Mouse (Mus musculus) stomach, embryonic 15.5 days (tissue): ENCODE data around the gene Fam186b. TPM values are rescaled to one million over a fixed set of nuclear protein-coding genes. Genes with fewer than 3 reads are reported as not detected.

ENCODE experiments used
- ATAC-seq: fragments of 200-750 bp; cut with Nextera tagmentation; 2 replicates; pipeline ENCODE4 v1.8.0; 2017; ENCODE audit warnings: low read depth, moderate number of reproducible peaks, moderate TSS enrichment; ENCODE audit not compliant: insufficient read depth, low FRiP score
- H3K27ac ChIP-seq: fragments of 300-500 bp; sonication (generic); 2 replicates; pipeline ENCODE4 v1.5.1; 2015; ENCODE audit warnings: mild to moderate bottlenecking, inconsistent platforms
- H3K27me3 ChIP-seq: fragments of 300-500 bp; sonication (generic); replicated peaks from 2 replicates; pipeline ENCODE4 v1.6.1; 2015; ENCODE audit warnings: inconsistent platforms
- H3K36me3 ChIP-seq: fragments of 300-500 bp; sonication (generic); 2 replicates; pipeline ENCODE4 v1.6.1; 2015; ENCODE audit warnings: inconsistent platforms
- H3K4me1 ChIP-seq: fragments of 300-500 bp; sonication (generic); 2 replicates; pipeline ENCODE4 v1.6.1; 2015; ENCODE audit warnings: inconsistent platforms
- H3K4me2 ChIP-seq: fragments of 300-500 bp; sonication (generic); 2 replicates; pipeline ENCODE4 v1.6.1; 2015; ENCODE audit warnings: mild to moderate bottlenecking, inconsistent platforms
- H3K4me3 ChIP-seq: fragments of 300-500 bp; sonication (generic); replicated peaks from 2 replicates; pipeline ENCODE4 v1.5.1; 2015; ENCODE audit warnings: inconsistent platforms
- H3K9ac ChIP-seq: fragments of 300-500 bp; sonication (generic); 2 replicates; pipeline ENCODE4 v1.6.1; 2015; ENCODE audit warnings: inconsistent platforms
- H3K9me3 ChIP-seq: fragments of 300-500 bp; sonication (generic); 2 replicates; pipeline ENCODE4 v1.6.1; 2016; ENCODE audit warnings: inconsistent platforms
- whole genome bisulfite sequencing: fragments of 180-500 bp; shearing (Covaris S2); methylation state at CpG from one replicate; pipeline ENCODE4 v1.1.7; 2015; 5-methylcytosine and 5-hydroxymethylcytosine counted together
- polyA plus RNA-seq: library from polyadenylated mRNA; unstranded; fragments of >200 nt; fragmentation: Nextera tagmentation; extraction: Ambion mirVana; gene quantifications from 2 replicates; pipeline ENCODE4 v1.2.1, GENCODE M21; 2015

Fam186b gene
- polyA plus RNA-seq, 1 experiment from 2014 or later: 0.06 TPM

DNA sequence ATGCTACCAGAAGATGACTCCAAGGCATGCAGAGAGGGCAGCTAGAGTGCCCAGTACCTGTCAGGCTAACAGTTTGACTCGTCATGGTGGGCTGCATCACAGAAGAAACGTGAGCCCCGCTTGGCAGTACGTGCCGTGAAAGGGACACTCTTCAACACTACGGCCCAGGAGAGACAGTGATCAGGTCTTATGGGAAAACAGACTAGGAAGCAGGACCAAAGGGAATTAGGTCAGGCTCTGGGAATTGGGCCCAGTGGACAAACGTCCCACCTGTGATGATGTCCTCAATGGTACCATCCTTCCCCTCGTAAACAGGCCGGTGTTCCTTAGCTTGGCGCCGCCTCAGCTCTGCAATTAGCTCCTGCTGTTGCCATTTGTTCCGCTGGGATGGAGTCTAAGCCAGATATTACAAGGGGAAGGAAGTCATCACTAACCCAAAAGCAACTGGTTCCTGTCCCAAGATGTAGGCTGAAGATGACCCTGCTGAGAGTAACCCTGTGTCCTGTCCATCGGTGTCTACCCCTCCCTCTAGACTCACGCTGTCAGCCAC, 23.2 kb upstream of the Fam186b start:
- no peak overlapping the region for H3K4me3 ChIP-seq
- H3K27me3 ChIP-seq: no peaks in the 10 kb centered on the region
- H3K9ac ChIP-seq: no peak overlapping the region
- peaks cover 44% of the 10 kb centered on the region for H3K36me3 ChIP-seq
- ATAC-seq: no peak
- H3K4me1 ChIP-seq: no peaks in the 10 kb centered on the region
- peak overlapping the region; percentile 44; the same call in 1 of the 2 replicates for H3K27ac ChIP-seq
- no peak overlapping the region for H3K4me2 ChIP-seq
- no peaks in the 10 kb centered on the region for H3K9me3 ChIP-seq
- WGBS: 87% methylated on average over 14 of the region's 14 CpGs

DNA sequence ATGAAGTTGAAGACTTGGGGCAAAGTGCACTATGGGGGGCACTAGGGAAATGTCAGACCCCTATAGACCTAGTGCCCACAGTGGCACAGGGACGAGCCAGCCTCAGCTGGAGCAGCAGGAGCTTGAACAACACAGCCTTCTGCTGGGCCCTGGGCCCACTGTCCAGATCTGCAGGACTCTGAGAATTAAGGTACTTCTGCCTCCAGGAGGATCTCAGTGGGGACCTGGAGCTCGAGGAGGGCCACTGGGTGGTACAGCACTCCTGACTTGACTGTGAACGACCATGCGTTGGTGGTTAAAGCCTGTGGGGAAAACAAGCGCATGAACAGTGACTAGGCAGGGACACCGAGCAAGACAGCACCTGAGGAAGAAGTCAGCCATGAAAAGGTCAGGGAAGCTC, 22.4 kb upstream of the Fam186b start:
- H3K27ac ChIP-seq: peak overlapping the region; percentile 78
- no peak overlapping the region for H3K9ac ChIP-seq
- 86% methylated on average over 6 of the region's 6 CpGs for WGBS
- H3K9me3 ChIP-seq: no peaks in the 10 kb centered on the region
- H3K4me3 ChIP-seq: no peak overlapping the region
- no peak overlapping the region for H3K4me2 ChIP-seq
- peaks cover 36% of the 10 kb centered on the region for H3K36me3 ChIP-seq
- ATAC-seq: no peak
- H3K27me3 ChIP-seq: no peaks in the 10 kb centered on the region
- no peaks in the 10 kb centered on the region for H3K4me1 ChIP-seq

DNA sequence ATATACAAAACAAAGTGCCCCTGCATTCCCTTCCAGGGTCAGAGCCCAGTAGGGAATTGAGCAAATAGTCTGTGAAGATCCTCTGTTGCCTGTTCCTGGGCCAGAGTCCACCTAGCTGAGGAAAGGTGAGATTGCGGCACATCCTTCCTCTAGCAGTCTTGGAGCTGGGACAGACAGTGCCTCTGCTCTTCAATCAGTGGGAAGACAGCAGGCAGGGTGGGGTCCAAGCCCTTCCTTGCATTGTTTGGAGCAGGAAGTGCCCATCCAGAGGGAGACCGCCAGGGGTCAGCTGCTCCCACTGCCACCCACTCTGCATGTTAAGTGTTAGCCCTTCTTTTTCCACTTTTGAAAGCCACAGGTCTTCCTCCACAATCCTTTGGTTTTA, 21.6 kb upstream of the Fam186b start:
- Histone ChIP-seq H3K27me3 (no peaks in the 10 kb centered on the region), H3K9ac (no peak overlapping the region), H3K4me3 (no peak overlapping the region), H3K4me1 (no peaks in the 10 kb centered on the region), H3K4me2 (no peak overlapping the region), H3K36me3 (peaks cover 36% of the 10 kb centered on the region), H3K9me3 (no peaks in the 10 kb centered on the region), H3K27ac (peak overlapping the region; percentile 78; the same call in 1 of the 2 replicates)
- no peak for ATAC-seq
- WGBS: 63% methylated on average over 2 of the region's 2 CpGs

DNA sequence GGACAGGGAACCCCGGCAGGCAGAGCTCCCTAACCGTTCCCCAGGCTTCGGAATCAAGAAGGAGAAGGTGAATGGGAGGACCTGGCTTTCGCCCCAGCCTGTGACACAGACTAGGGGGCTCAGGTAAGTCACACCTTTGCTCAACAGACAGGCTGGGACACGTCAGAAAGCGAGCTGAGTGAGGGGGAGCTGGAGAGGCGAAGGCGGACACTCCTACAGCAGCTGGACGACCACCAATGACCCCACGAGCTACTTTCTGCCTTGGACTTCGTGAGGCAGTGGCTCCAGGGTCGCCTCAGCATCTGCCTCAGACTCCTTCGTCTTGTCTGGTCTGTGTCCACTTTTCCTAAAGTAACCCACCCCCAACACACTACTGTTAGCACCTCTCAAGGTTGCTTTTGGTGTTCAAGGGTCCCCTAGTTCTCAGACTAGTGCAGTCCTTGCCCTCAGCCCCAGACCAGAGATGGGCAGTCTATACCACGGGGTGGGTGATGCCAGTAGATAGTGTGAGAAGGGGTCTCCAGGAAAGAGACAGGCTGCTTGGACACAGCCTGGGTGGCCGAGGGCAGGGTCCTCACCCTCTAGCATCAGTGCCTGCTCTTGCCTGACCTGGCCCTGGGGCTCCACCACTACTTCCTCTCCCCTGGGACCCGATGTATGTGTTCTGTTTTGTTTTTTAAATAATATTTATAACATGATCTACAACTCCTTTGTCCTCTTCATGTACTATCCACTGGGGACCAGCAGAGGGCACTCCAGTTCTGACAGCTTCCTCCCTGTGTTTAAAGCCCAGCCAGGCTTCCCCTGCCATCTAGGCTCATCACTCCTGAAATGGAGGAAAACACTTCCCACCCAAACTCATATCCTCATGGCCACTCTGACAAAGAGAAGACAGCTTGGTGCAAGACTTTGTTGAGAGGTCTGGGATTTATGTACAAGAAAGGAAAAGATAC, 20.9 kb upstream of the Fam186b start:
- Histone ChIP-seq H3K9ac (no peak overlapping the region), H3K4me2 (no peak overlapping the region), H3K9me3 (no peaks in the 10 kb centered on the region), H3K4me1 (no peaks in the 10 kb centered on the region), H3K4me3 (no peak overlapping the region), H3K27ac (peak overlapping the region; percentile 78), H3K27me3 (no peaks in the 10 kb centered on the region), H3K36me3 (peaks cover 36% of the 10 kb centered on the region)
- WGBS: 65% methylated on average over 16 of the region's 16 CpGs
- ATAC-seq: 0 out of 2 replicates have a peak, but pooled peaks have one; percentile 31

DNA sequence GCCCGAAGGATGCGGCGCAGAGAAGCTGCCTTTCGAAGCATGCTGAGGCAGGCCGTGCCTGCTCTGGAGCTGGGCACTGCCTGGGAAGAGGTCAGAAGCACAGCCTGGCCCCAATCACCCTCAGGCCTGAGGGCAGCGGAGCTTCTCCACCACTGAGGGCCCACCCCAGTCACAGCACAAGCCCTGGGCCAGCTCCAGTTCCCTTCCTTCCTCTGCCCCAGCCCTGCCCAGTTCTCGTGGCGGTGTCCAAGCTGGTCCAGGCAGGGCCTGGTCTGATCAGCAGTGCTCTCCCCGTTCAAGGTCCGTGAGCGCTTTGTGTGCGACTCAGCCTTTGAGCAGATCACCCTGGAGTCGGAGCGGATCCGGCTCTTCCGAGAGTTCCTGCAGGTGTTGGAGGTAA, 19.2 kb upstream of the Fam186b start:
- no peak overlapping the region for H3K27ac ChIP-seq
- WGBS: 86% methylated on average over 16 of the region's 16 CpGs
- H3K4me2 ChIP-seq: no peak overlapping the region
- H3K4me1 ChIP-seq: no peaks in the 10 kb centered on the region
- peaks cover 39% of the 10 kb centered on the region for H3K36me3 ChIP-seq
- no peak overlapping the region for H3K4me3 ChIP-seq
- H3K9ac ChIP-seq: no peak overlapping the region
- no peaks in the 10 kb centered on the region for H3K9me3 ChIP-seq
- no peaks in the 10 kb centered on the region for H3K27me3 ChIP-seq
- no peak for ATAC-seq

DNA sequence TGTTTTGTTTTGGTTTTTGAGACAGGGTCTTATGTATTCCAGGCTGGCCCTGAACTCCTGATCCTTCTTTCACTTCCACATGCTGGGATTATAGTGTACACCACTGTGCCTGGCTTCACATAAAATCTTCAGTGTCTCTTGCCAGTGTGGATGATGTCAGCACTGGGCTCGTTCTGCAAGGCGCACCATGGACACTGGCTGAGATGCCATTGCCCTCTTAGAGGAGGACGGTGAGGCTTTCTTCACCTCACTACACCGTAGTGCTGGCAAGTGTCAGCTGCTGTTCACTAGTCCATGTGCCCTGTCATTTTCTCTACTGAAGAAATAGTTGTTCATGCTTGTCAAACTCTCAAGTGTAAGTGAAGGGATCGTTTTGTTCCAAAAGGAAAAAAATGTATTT, 14.9 kb upstream of the Fam186b start:
- H3K27me3 ChIP-seq: no peaks in the 10 kb centered on the region
- 91% methylated on average over 5 of the region's 5 CpGs for WGBS
- H3K27ac ChIP-seq: no peak overlapping the region
- H3K9me3 ChIP-seq: no peaks in the 10 kb centered on the region
- no peak overlapping the region for H3K4me3 ChIP-seq
- H3K4me1 ChIP-seq: no peaks in the 10 kb centered on the region
- no peak overlapping the region for H3K9ac ChIP-seq
- peaks cover 56% of the 10 kb centered on the region for H3K36me3 ChIP-seq
- H3K4me2 ChIP-seq: no peak overlapping the region
- no peak for ATAC-seq

DNA sequence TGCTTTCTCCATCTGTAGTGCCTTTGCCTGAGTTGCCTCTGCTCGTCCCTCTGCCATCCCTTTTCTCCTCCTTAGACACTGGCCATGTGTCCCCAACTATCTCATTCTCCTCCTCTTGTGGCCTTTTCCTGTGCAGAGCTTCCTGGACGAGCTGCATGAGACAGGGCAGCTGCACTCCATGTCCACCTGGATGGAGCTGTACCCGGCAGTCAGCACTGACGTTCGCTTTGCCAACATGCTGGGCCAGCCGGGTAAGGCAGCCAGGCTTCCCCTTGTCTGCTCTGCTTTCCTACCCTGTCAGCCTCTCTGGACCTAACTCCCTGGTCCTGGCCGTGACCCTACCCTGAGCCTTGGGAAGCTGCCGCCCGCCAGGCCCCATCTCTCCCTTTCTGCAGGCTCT, 13.9 kb upstream of the Fam186b start:
- Histone ChIP-seq H3K27me3 (no peaks in the 10 kb centered on the region), H3K4me3 (no peak overlapping the region), H3K4me1 (no peaks in the 10 kb centered on the region), H3K36me3 (peaks cover 56% of the 10 kb centered on the region), H3K4me2 (no peak overlapping the region), H3K27ac (no peak overlapping the region), H3K9me3 (no peaks in the 10 kb centered on the region), H3K9ac (no peak overlapping the region)
- WGBS: 87% methylated on average over 9 of the region's 9 CpGs
- ATAC-seq: no peak

DNA sequence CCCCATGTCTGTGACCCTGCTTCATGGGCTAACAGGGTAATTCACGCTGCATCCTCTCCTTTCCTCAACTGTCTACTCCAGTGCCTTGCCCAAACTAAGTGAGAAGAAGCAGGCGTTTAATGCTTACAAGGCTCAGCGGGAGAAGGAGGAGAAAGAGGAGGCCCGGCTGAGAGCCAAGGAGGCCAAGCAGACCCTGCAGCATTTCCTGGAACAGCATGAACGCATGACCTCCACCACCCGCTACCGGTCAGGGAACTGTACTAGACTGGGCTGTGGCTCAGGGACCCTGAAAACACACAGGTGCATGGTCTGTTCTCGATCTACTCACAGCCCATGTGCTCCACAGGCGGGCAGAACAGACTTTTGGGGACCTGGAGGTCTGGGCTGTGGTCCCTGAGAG, 11.8 kb upstream of the Fam186b start:
- 82% methylated on average over 9 of the region's 9 CpGs for WGBS
- Histone ChIP-seq H3K27me3 (no peaks in the 10 kb centered on the region), H3K9ac (no peak overlapping the region), H3K9me3 (no peaks in the 10 kb centered on the region), H3K27ac (no peak overlapping the region), H3K4me1 (no peaks in the 10 kb centered on the region), H3K36me3 (peaks cover 57% of the 10 kb centered on the region), H3K4me2 (no peak overlapping the region), H3K4me3 (no peak overlapping the region)
- ATAC-seq: no peak

DNA sequence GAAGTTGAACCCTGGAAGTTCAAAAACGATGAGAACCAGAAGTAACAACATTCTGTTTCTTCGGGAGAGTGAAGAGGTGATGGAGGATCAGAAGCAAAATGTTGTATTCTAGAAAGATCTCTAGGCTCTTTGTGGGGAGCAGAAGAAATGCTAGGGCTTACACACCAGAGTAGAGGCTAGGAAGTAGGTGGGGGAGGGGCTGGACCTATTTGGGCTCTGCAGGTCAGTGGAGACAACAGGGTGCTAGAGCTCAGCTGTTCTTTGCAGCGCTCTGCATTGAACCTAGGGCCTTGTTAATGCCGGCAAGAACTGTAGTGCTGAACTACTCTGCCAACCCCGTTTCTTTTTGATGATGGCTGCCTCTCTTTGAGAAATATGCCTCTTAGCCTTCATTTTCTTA, 525 bp upstream of the Fam186b start:
- WGBS: 42% methylated on average over 5 of the region's 5 CpGs
- Histone ChIP-seq H3K9me3 (no peaks in the 10 kb centered on the region), H3K27me3 (no peaks in the 10 kb centered on the region), H3K4me3 (peak overlapping the region; percentile 59), H3K4me1 (peaks cover 13% of the 10 kb centered on the region), H3K36me3 (no peaks in the 10 kb centered on the region), H3K4me2 (peak overlapping the region; percentile 68), H3K9ac (no peak overlapping the region), H3K27ac (peak overlapping the region; percentile 89)
- ATAC-seq: no peak

DNA sequence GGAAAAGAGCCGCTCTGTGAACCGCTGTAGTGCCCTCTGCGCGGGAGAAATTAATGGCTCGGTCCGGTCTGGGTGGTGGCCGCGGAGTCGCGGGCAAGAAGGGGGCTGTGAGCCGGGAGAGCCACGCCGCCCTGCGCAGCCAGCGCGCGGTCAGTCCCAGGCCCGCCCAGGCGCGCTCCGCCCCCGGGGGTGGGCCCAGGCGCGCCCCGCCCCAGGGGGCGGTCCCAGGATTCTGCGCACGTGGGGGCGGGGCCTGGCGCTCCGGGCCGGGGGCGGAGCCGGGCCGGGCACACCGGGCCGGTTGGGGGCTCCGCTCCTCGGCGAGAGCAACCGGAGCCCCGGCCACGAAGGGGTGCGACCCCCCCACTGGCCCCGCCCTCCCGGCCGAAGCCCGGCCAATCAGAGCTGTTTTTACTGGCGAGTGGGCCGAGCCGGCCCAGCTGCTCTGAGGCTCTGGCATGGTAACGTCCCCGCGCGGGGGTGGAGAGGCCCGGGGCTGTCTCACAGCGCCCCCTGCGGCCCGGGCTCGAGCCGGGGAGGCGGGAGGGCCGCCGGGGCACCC, 794 bp downstream of the Fam186b start, which contains the start of gene Prpf40b:
Prpf40b (plus strand) TSS at position 275 of the 562 bp plus-strand sequence.
- H3K36me3 ChIP-seq: no peaks in the 10 kb centered on the region
- H3K4me2 ChIP-seq: peak within 1 kb of the TSS; percentile 68
- peak within 1 kb of the TSS; percentile 89 for H3K27ac ChIP-seq
- H3K9me3 ChIP-seq: no peaks in the 10 kb centered on the region
- H3K4me1 ChIP-seq: peaks cover 13% of the 10 kb centered on the region
- under 1% methylated on average over 58 of the region's 64 CpGs for WGBS
- peak; percentile 94 for ATAC-seq
- H3K9ac ChIP-seq: peak within 1 kb of the TSS; percentile 47
- no peaks in the 10 kb centered on the region for H3K27me3 ChIP-seq
- peak within 1 kb of the TSS; percentile 59 for H3K4me3 ChIP-seq

DNA sequence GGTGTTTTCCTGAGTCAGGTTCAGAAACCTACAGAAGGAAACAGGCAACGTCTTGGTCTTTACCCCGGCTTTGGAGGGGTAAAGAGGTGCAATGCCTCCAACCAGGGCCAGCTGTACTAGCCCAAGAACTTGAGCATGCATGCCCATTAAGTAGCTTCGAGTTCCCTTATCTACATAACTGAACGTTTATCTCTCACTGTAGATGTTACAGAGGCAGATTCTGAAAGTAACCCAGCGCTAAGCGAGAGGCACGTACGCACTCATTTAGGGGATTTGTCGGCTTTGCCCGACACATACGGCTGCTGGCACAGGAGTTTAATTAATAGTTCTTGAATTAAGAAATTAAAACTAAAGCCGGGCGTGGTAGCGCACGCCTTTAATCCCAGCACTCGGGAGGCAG, 1.4 kb downstream of the Fam186b start:
- Histone ChIP-seq H3K4me3 (peak overlapping the region; percentile 59), H3K27me3 (no peaks in the 10 kb centered on the region), H3K36me3 (no peaks in the 10 kb centered on the region), H3K27ac (0 out of 2 replicates have a peak overlapping the region, but pooled peaks have one; percentile 89), H3K9me3 (no peaks in the 10 kb centered on the region), H3K4me1 (peaks cover 13% of the 10 kb centered on the region), H3K9ac (peak overlapping the region; percentile 4; the same call in 1 of the 2 replicates), H3K4me2 (peak overlapping the region; percentile 68)
- WGBS: 17% methylated on average over 16 of the region's 16 CpGs
- no peak for ATAC-seq

DNA sequence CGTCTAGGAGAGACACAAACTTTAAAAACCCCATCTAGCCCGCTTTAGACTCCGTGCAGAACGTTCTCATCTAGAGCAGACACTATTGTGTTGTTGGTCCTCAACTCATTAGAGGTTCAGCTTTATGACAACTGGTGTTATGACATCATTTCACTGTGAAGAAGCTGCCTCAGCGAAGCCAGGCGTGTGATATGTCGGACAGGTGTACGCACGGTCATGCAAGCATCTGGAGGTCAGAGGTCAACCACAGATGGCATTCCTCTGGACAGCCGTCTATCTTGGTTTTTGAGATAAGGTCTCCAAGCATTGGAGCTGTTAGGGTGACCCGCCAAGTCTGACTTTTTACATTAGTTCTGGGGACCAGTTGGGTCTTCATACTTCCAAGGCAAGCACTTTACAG, 5.1 kb downstream of the Fam186b start:
- no peak for ATAC-seq
- Histone ChIP-seq H3K4me2 (no peak overlapping the region), H3K9ac (no peak overlapping the region), H3K4me1 (peaks cover 4% of the 10 kb centered on the region; the same call in 1 of the 2 replicates), H3K9me3 (no peaks in the 10 kb centered on the region), H3K4me3 (no peak overlapping the region), H3K27me3 (no peaks in the 10 kb centered on the region), H3K36me3 (no peaks in the 10 kb centered on the region), H3K27ac (no peak overlapping the region)
- WGBS: 84% methylated on average over 11 of the region's 11 CpGs
